Mouse (Mus musculus): ENCODE results near the gene Olfr1499. TPM values are rescaled to one million over a fixed set of nuclear protein-coding genes. Genes with fewer than 3 reads are reported as not detected.

The Olfr1499 gene
- total RNA-seq, 1 experiment, result not detected

DNA sequence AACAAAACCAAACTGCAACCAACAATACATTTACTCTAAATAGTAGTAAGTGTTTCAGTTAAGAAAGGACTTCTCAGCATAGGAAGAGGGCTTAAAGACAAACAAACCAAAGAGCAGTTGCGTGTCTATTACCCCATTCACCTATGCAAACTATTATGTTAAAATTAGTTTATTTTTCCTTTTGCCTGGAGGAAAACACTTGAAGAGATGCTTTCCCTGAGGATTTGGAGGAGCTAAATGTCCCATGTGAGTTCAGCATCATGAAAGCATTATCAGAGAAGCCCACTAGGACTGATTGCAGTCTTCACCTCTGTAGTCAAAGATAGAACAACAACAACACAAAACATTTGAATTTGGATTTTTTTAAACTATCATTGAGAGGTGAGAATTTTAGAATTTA, 41.7 kb downstream of the Olfr1499 start, which contains the start of gene Olfr1496:
Gene Olfr1496 (plus strand): TSS at position 301 of the 400 bp plus-strand sequence.
- in situ Hi-C loops (cut with MboI; ENCODE audit: low sequenced_read_pairs in 2 of 2, unreplicated experiment in 2 of 2), result no loop called here
- TF ChIP-seq ZNF384 (IDR thresholded peaks at IDR 0.05; ENCODE audit: low read depth, low read length) (no peak), HCFC1 (IDR thresholded peaks at IDR 0.05; ENCODE audit: borderline replicate concordance, insufficient read depth, low read length) (no peak), ZC3H11A (IDR thresholded peaks at IDR 0.05; ENCODE audit: borderline replicate concordance, low read depth, low read length) (no peak), CHD2 (IDR thresholded peaks at IDR 0.05; ENCODE audit: low read depth, low read length) (no peak), MAFK (IDR thresholded peaks at IDR 0.05; ENCODE audit: insufficient read depth, low read depth, low read length) (no peak)
- H3K9me3 ChIP-seq (ENCODE audit: control insufficient read depth, insufficient read depth, low read depth, low read length), result no peaks in the 10 kb centered on the region
- H3K9ac ChIP-seq (ENCODE audit: insufficient read depth, low read depth, low read length, poor library complexity, severe bottlenecking), result no peak within 1 kb of the TSS
- no peak within 1 kb of the TSS for H3K27ac ChIP-seq (ENCODE audit: insufficient read depth, low read depth, low read length, poor library complexity, severe bottlenecking)
- no peaks in the 10 kb centered on the region for H3K36me3 ChIP-seq (ENCODE audit: control insufficient read depth, insufficient read depth, low read length, poor library complexity, severe bottlenecking)
- no peak for DNase-seq (ENCODE audit: low read depth, low spot score)
- H3K4me1 ChIP-seq (ENCODE audit: control insufficient read depth in 2 of 2, insufficient read depth in 2 of 2, low read length in 2 of 2, poor library complexity in 1 of 2), result no peaks in the 10 kb centered on the region
- no peak within 1 kb of the TSS for H3K4me3 ChIP-seq (ENCODE audit: insufficient read depth in 1 of 2, low read depth in 1 of 2, low read length in 2 of 2, poor library complexity in 1 of 2, severe bottlenecking in 1 of 2)

DNA sequence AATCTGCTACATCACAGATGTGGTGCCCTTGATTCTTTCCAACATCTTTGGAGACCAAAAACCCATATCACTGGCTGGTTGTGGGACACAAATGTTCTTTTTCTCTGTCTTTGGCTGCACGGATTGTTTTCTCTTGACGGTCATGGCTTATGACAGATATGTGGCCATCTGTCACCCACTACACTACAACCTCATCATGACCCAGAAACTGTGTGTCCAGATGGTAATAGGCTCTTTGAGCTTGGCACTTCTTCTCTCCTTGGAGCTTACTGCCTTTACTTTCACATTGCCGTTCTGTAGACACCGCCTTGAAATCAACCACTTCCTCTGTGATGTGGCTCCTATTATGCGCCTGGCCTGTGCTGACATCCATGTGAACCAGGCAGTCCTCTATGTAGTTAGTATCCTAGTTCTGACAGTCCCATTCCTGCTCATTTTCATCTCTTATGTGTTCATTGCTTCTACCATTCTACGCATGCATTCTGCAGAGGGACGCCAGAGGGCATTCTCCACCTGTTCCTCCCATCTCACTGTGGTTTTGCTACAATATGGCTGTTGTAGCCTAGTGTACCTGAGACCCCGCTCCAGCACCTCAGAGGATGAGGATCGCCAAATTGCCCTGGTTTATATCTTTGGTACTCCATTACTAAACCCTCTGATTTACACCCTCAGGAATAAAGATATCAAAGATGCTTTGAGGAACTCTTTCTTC, 50.5 kb downstream of the Olfr1499 start:
- in situ Hi-C loops (cut with MboI; ENCODE audit: low sequenced_read_pairs in 2 of 2, unreplicated experiment in 2 of 2), result no loop called here
- peak; percentile 13 for DNase-seq (ENCODE audit: low read depth, low spot score)
- Histone ChIP-seq H3K4me1 (ENCODE audit: control insufficient read depth in 2 of 2, insufficient read depth in 2 of 2, low read length in 2 of 2, poor library complexity in 1 of 2) (no peaks in the 10 kb centered on the region), H3K9ac (ENCODE audit: insufficient read depth, low read depth, low read length, poor library complexity, severe bottlenecking) (no peak overlapping the region), H3K27ac (ENCODE audit: insufficient read depth, low read depth, low read length, poor library complexity, severe bottlenecking) (no peak overlapping the region), H3K4me3 (ENCODE audit: insufficient read depth in 1 of 2, low read depth in 1 of 2, low read length in 2 of 2, poor library complexity in 1 of 2, severe bottlenecking in 1 of 2) (no peak overlapping the region), H3K36me3 (ENCODE audit: control insufficient read depth, insufficient read depth, low read length, poor library complexity, severe bottlenecking) (no peaks in the 10 kb centered on the region), H3K9me3 (ENCODE audit: control insufficient read depth, insufficient read depth, low read depth, low read length) (no peaks in the 10 kb centered on the region)
- TF ChIP-seq MAFK (IDR thresholded peaks at IDR 0.05; ENCODE audit: insufficient read depth, low read depth, low read length) (no peak), ZNF384 (IDR thresholded peaks at IDR 0.05; ENCODE audit: low read depth, low read length) (no peak), CHD2 (IDR thresholded peaks at IDR 0.05; ENCODE audit: low read depth, low read length) (no peak), ZC3H11A (IDR thresholded peaks at IDR 0.05; ENCODE audit: borderline replicate concordance, low read depth, low read length) (0 out of 2 replicates have a peak, but pooled peaks have one; percentile 6), HCFC1 (IDR thresholded peaks at IDR 0.05; ENCODE audit: borderline replicate concordance, insufficient read depth, low read length) (no peak)

DNA sequence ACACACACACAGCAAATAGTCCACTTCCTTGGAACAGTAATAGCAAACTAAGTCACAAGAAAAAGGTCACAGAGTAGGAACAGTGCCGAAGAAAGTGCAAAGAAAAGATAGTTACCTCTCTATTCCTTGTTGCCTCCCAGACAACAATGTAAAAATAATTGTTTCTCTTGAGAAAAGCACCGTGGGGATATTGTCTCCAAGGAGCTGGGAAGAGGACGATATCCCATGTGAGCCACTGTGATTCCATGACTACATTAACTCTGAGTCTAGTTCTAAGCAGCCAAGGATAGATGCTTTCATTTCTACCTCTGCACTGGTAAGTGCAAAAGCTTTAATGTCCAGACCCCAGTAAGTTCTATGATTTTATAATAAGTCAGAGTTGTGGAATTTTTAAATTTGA, 54.9 kb downstream of the Olfr1499 start, which contains the start of gene Olfr1495:
Gene Olfr1495 (plus strand): TSS at position 301 of the 400 bp plus-strand sequence.
- DNase-seq (ENCODE audit: low read depth, low spot score), result no peak
- no peak for TF ChIP-seq HCFC1 (IDR thresholded peaks at IDR 0.05; ENCODE audit: borderline replicate concordance, insufficient read depth, low read length)
- no peak for TF ChIP-seq ZC3H11A (IDR thresholded peaks at IDR 0.05; ENCODE audit: borderline replicate concordance, low read depth, low read length)
- no peak for TF ChIP-seq CHD2 (IDR thresholded peaks at IDR 0.05; ENCODE audit: low read depth, low read length)
- TF ChIP-seq ZNF384 (IDR thresholded peaks at IDR 0.05; ENCODE audit: low read depth, low read length), result no peak
- no peak for TF ChIP-seq MAFK (IDR thresholded peaks at IDR 0.05; ENCODE audit: insufficient read depth, low read depth, low read length)
- in situ Hi-C loops (cut with MboI; ENCODE audit: low sequenced_read_pairs in 2 of 2, unreplicated experiment in 2 of 2), result no loop called here

More for the DNA sequence above, 54.9 kb downstream of the Olfr1499 start, which contains the start of gene Olfr1495:
- Histone ChIP-seq H3K9ac (ENCODE audit: insufficient read depth, low read depth, low read length, poor library complexity, severe bottlenecking) (no peak within 1 kb of the TSS), H3K4me3 (ENCODE audit: insufficient read depth in 1 of 2, low read depth in 1 of 2, low read length in 2 of 2, poor library complexity in 1 of 2, severe bottlenecking in 1 of 2) (no peak within 1 kb of the TSS), H3K36me3 (ENCODE audit: control insufficient read depth, insufficient read depth, low read length, poor library complexity, severe bottlenecking) (no peaks in the 10 kb centered on the region), H3K9me3 (ENCODE audit: control insufficient read depth, insufficient read depth, low read depth, low read length) (no peaks in the 10 kb centered on the region), H3K4me1 (ENCODE audit: control insufficient read depth in 2 of 2, insufficient read depth in 2 of 2, low read length in 2 of 2, poor library complexity in 1 of 2) (no peaks in the 10 kb centered on the region), H3K27ac (ENCODE audit: insufficient read depth, low read depth, low read length, poor library complexity, severe bottlenecking) (no peak within 1 kb of the TSS)

Other genes starting within 250 kb of the Olfr1499 start
- gene Olfr1484, start 235.9 kb downstream of the Olfr1499 start, total RNA-seq (2012; rRNA removed), result not detected in 2 replicates
- gene Olfr1487, start 202.1 kb downstream of the Olfr1499 start, total RNA-seq (2012; rRNA removed), result not detected in 2 replicates
- gene Olfr1489, start 187.8 kb downstream of the Olfr1499 start, total RNA-seq (2012; rRNA removed), result not detected in 2 replicates
- not detected in 2 replicates for gene Olfr1490, start 168.4 kb downstream of the Olfr1499 start, total RNA-seq (2012; rRNA removed)
- not detected in 2 replicates for gene Olfr1491, start 122.2 kb downstream of the Olfr1499 start, total RNA-seq (2012; rRNA removed)
- not detected in 2 replicates for gene Olfr1493-ps1, start 96.2 kb downstream of the Olfr1499 start, total RNA-seq (2012; rRNA removed)
- 0.22 and 0.26 TPM in 2 replicates for gene Olfr1494, start 79.7 kb downstream of the Olfr1499 start, total RNA-seq (2012; rRNA removed)
- 0.48 TPM in 1 of 2 replicates, not detected in the other for gene Olfr1495, start 54.8 kb downstream of the Olfr1499 start, total RNA-seq (2012; rRNA removed)
- gene Olfr1496, start 41.6 kb downstream of the Olfr1499 start, total RNA-seq (2012; rRNA removed), result not detected in 2 replicates
- gene Olfr1497, start 21.2 kb downstream of the Olfr1499 start, total RNA-seq (2012; rRNA removed), result not detected in 2 replicates
- gene Olfr1500, start 11.0 kb upstream of the Olfr1499 start, total RNA-seq (2012; rRNA removed), result not detected in 2 replicates
- gene Olfr1501, start 31.2 kb upstream of the Olfr1499 start, total RNA-seq (2012; rRNA removed), result not detected in 2 replicates
- gene Olfr1502, start 42.3 kb upstream of the Olfr1499 start, total RNA-seq (2012; rRNA removed), result not detected in 2 replicates
- not detected in 2 replicates for gene Olfr1504, start 78.5 kb upstream of the Olfr1499 start, total RNA-seq (2012; rRNA removed)
- not detected in 2 replicates for gene Olfr1505, start 94.1 kb upstream of the Olfr1499 start, total RNA-seq (2012; rRNA removed)